Mouse (Mus musculus) stomach, embryonic 14.5 days (tissue): ENCODE results near the gene Def6. TPM values are rescaled to one million over a fixed set of nuclear protein-coding genes. Genes with fewer than 3 reads are reported as not detected.

Experiments
- ATAC-seq: fragments of 200-750 bp; cut with Nextera tagmentation; 2 replicates; pipeline ENCODE4 v1.8.0; 2017; ENCODE audit warnings: low read depth, moderate TSS enrichment; ENCODE audit not compliant: insufficient number of reproducible peaks, insufficient read depth, low FRiP score
- H3K27ac ChIP-seq: fragments of 300-500 bp; sonication (generic); 2 replicates; pipeline ENCODE4 v1.5.1; 2014; ENCODE audit warnings: mild to moderate bottlenecking, low read length, moderate library complexity, mixed read lengths
- H3K27me3 ChIP-seq: fragments of 300-500 bp; sonication (generic); 2 replicates; pipeline ENCODE4 v1.6.1; 2014; ENCODE audit warnings: low read length, control low read depth, mixed read lengths; ENCODE audit not compliant: control insufficient read depth, insufficient read depth
- H3K36me3 ChIP-seq: fragments of 300-500 bp; sonication (generic); 2 replicates; pipeline ENCODE4 v1.6.1; 2014; ENCODE audit warnings: mild to moderate bottlenecking, control low read depth, low read length, moderate library complexity, mixed read lengths; ENCODE audit not compliant: control insufficient read depth, insufficient read depth
- H3K4me1 ChIP-seq: fragments of 300-500 bp; sonication (generic); 2 replicates; pipeline ENCODE4 v1.6.1; 2014; ENCODE audit warnings: low read length, control low read depth, mixed read lengths; ENCODE audit not compliant: control insufficient read depth, insufficient read depth
- H3K4me2 ChIP-seq: fragments of 300-500 bp; sonication (generic); replicated peaks from 2 replicates; pipeline ENCODE4 v1.6.1; 2014; ENCODE audit warnings: low read depth, low read length, control low read depth
- H3K4me3 ChIP-seq: fragments of 300-500 bp; sonication (generic); 2 replicates; pipeline ENCODE4 v1.5.1; 2014; ENCODE audit warnings: low read depth, low read length, control low read depth
- H3K9ac ChIP-seq: fragments of 300-500 bp; sonication (generic); replicated peaks from 2 replicates; pipeline ENCODE4 v1.6.1; 2014; ENCODE audit warnings: low read depth, mild to moderate bottlenecking, control low read depth, low read length, moderate library complexity, mixed read lengths
- H3K9me3 ChIP-seq: fragments of 300-500 bp; sonication (generic); 2 replicates; pipeline ENCODE4 v1.6.1; 2016; ENCODE audit warnings: low read depth, low read length, control low read depth; ENCODE audit not compliant: control insufficient read depth
- WGBS: fragments of 180-500 bp; shearing (Covaris S2); extraction: QIAGEN DNeasy Blood & Tissue Kit; methylation state at CpG from one replicate; pipeline ENCODE4 v1.1.7; 2014; 5-methylcytosine and 5-hydroxymethylcytosine counted together
- polyA plus RNA-seq: library from polyadenylated mRNA; unstranded; fragments of >200 nt; fragmentation: Nextera tagmentation; extraction: Ambion mirVana; gene quantifications from 2 replicates; pipeline ENCODE4 v1.2.1, GENCODE M21; 2014

Gene Def6
- polyA plus RNA-seq, 1 experiment from 2014 or later: 4.1 TPM

- ATAC-seq: no peak
- WGBS: 80% methylated on average over 12 of the region's 12 CpGs
- Histone ChIP-seq H3K4me3 (no peak overlapping the region), H3K9ac (no peak overlapping the region), H3K36me3 (no peaks in the 10 kb centered on the region; the same call in 1 of the 2 replicates), H3K4me1 (peaks cover 10% of the 10 kb centered on the region), H3K4me2 (no peak overlapping the region), H3K27ac (no peak overlapping the region), H3K27me3 (no peaks in the 10 kb centered on the region), H3K9me3 (no peaks in the 10 kb centered on the region)
Measured at GRCm38 (mm10) chr17:28251579-28252280, 44.2 kb downstream of the Def6 start.

GRCm38 (mm10) chr17:28252281-28252648, 44.7 kb downstream of the Def6 start:
- peaks cover 15% of the 10 kb centered on the region for H3K4me1 ChIP-seq
- no peaks in the 10 kb centered on the region for H3K9me3 ChIP-seq
- ATAC-seq: no peak
- H3K27ac ChIP-seq: no peak overlapping the region
- WGBS: 85% methylated on average over 5 of the region's 5 CpGs
- H3K4me3 ChIP-seq: no peak overlapping the region
- H3K4me2 ChIP-seq: no peak overlapping the region
- no peaks in the 10 kb centered on the region for H3K27me3 ChIP-seq
- no peaks in the 10 kb centered on the region for H3K36me3 ChIP-seq
- no peak overlapping the region for H3K9ac ChIP-seq

GRCm38 (mm10) chr17:28253216-28253615, 45.6 kb downstream of the Def6 start:
- ATAC-seq: peak; percentile 51; the same call in 1 of the 2 replicates
- H3K4me1 ChIP-seq: peaks cover 20% of the 10 kb centered on the region
- H3K27me3 ChIP-seq: no peaks in the 10 kb centered on the region
- H3K4me3 ChIP-seq: no peak overlapping the region
- no peak overlapping the region for H3K9ac ChIP-seq
- 57% methylated on average over 7 of the region's 7 CpGs for WGBS
- H3K36me3 ChIP-seq: no peaks in the 10 kb centered on the region
- no peak overlapping the region for H3K4me2 ChIP-seq
- H3K9me3 ChIP-seq: no peaks in the 10 kb centered on the region
- no peak overlapping the region for H3K27ac ChIP-seq

- Histone ChIP-seq H3K9ac (no peak overlapping the region), H3K36me3 (no peaks in the 10 kb centered on the region), H3K27ac (no peak overlapping the region), H3K4me3 (no peak overlapping the region), H3K4me1 (peaks cover 20% of the 10 kb centered on the region), H3K9me3 (peaks cover 6% of the 10 kb centered on the region; the same call in 1 of the 2 replicates), H3K4me2 (no peak overlapping the region), H3K27me3 (no peaks in the 10 kb centered on the region)
- ATAC-seq: no peak
- WGBS: 64% methylated on average over 4 of the region's 4 CpGs
Measured at GRCm38 (mm10) chr17:28254804-28255203, 47.2 kb downstream of the Def6 start.

- Histone ChIP-seq H3K4me1 (peaks cover 20% of the 10 kb centered on the region), H3K9ac (no peak overlapping the region), H3K9me3 (peaks cover 7% of the 10 kb centered on the region; the same call in 1 of the 2 replicates), H3K27me3 (no peaks in the 10 kb centered on the region), H3K4me2 (no peak overlapping the region), H3K36me3 (no peaks in the 10 kb centered on the region), H3K4me3 (no peak overlapping the region), H3K27ac (0 out of 2 replicates have a peak overlapping the region, but pooled peaks have one; percentile 11)
- ATAC-seq: no peak
- 30% methylated on average over 5 of the region's 5 CpGs for WGBS
Measured at GRCm38 (mm10) chr17:28255651-28256050, 48.1 kb downstream of the Def6 start.

GRCm38 (mm10) chr17:28256651-28257328, 49.2 kb downstream of the Def6 start:
- Histone ChIP-seq H3K27me3 (no peaks in the 10 kb centered on the region), H3K4me3 (no peak overlapping the region), H3K9me3 (peaks cover 7% of the 10 kb centered on the region; the same call in 1 of the 2 replicates), H3K4me1 (peaks cover 20% of the 10 kb centered on the region), H3K27ac (peak overlapping the region; percentile 70), H3K9ac (no peak overlapping the region), H3K4me2 (peak overlapping the region; percentile 15; the same call in 1 of the 2 replicates), H3K36me3 (no peaks in the 10 kb centered on the region)
- WGBS: 46% methylated on average over 13 of the region's 13 CpGs
- ATAC-seq: 0 out of 2 replicates have a peak, but pooled peaks have one; percentile 29

GRCm38 (mm10) chr17:28258325-28258724, 50.7 kb downstream of the Def6 start:
- no peaks in the 10 kb centered on the region for H3K27me3 ChIP-seq
- no peak overlapping the region for H3K4me3 ChIP-seq
- peaks cover 22% of the 10 kb centered on the region for H3K4me1 ChIP-seq
- 92% methylated on average over 9 of the region's 9 CpGs for WGBS
- H3K27ac ChIP-seq: no peak overlapping the region
- H3K9me3 ChIP-seq: peaks cover 7% of the 10 kb centered on the region; the same call in 1 of the 2 replicates
- H3K36me3 ChIP-seq: no peaks in the 10 kb centered on the region
- H3K4me2 ChIP-seq: no peak overlapping the region
- H3K9ac ChIP-seq: no peak overlapping the region
- no peak for ATAC-seq

- 77% methylated on average over 16 of the region's 16 CpGs for WGBS
- peaks cover 37% of the 10 kb centered on the region for H3K4me1 ChIP-seq
- no peak overlapping the region for H3K4me3 ChIP-seq
- no peak for ATAC-seq
- peaks cover 7% of the 10 kb centered on the region; the same call in 1 of the 2 replicates for H3K9me3 ChIP-seq
- H3K9ac ChIP-seq: no peak overlapping the region
- no peaks in the 10 kb centered on the region for H3K27me3 ChIP-seq
- H3K4me2 ChIP-seq: no peak overlapping the region
- no peak overlapping the region for H3K27ac ChIP-seq
- no peaks in the 10 kb centered on the region for H3K36me3 ChIP-seq
Measured at GRCm38 (mm10) chr17:28259890-28260542, 52.4 kb downstream of the Def6 start.
